Mouse (Mus musculus) gastrocnemius, postnatal 14 days (tissue): ENCODE data around the gene Prss12. TPM values are rescaled to one million over a fixed set of nuclear protein-coding genes. Genes with fewer than 3 reads are reported as not detected.
"Not testable (repeated sequence)": the region's sequence is repeated elsewhere in the genome, so short reads cannot be mapped to it uniquely, and the experiment has no call there.

ENCODE experiments used
- DNase-seq: peaks from one replicate; pipeline ENCODE4 v3.0.0; 2021; ENCODE audit warnings: mixed read lengths
- intact Hi-C: fragments of 180-260 bp; cut with DNase I; formaldehyde crosslinking; loops from one replicate; pipeline ENCODE4 v1.15.1; 2025; ENCODE audit warnings: low total_unique reads
- total RNA-seq, 2 experiments: library from RNA; stranded (reverse); gene quantifications; 2 replicates each; pipeline ENCODE4 v1.2.3; 2021

Prss12 gene
- total RNA-seq, 2 experiments from 2014 or later: 1.3 to 3.1 TPM

DNA sequence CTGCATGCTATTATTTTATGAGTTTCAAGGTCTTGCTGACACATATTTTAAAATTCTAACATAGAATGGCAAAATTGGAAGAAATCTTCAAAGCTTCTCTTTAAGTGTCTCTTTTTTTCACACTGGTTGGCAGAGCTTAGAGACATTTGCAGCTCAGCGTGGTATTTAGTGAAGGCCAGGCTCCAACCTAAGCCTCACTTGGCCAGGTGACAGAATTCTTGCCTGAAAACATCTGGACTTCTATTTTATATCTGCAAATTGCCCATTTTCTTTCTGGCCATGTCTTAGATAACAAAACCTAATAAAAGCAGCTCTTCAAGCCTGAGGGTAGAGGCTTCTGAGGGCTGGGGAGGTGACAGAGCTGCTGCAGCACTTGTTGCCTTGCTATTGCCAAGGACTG is 13.7 kb downstream of the Prss12 start:
- intact Hi-C loops: no loop called here

DNA sequence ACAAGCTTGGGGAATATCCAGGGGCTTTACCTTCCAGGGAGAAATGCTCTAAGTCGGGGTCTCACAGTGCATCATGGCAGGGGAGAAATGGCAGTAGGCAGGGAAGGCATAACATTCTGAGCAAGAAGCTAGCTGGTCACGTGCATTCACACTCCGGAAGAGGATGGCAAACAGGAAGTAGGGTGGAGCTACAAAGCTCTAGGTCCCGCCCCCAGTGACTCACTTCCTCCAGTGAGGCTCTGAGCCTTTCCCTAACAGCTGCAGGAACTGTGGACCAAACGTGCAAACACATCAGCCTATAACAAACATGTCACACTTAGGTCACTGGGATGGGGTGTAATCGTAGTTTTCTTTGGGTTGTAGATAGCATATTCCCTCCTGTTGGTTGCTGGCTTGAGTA is 15.6 kb downstream of the Prss12 start:
- DNase-seq: no peak
- intact Hi-C loops: no loop called here

More for the DNA sequence above, 13.7 kb downstream of the Prss12 start:
- no peak for DNase-seq

DNA sequence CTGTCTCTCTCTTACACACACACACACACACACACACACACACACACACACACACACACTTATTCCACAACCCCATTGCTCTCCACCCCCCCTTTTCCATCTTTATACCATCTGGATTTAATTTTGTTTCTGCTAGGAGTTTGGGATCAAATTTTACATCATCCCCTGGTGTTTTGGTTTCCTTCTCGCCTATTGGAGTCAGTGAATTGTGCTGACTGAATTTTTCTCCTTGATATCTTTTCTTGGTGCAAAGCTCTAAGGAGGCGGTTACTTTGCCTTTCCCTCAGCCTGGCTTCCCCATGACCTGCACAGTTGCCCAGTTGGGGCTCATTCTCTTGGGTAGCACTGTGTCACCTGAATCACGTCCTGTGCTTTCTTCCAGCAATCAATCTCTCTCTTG is 30.1 kb downstream of the Prss12 start:
- intact Hi-C loops: loop anchor here (5.0 kb wide), 1 partner anchor 80 kb away; no protein-coding TSS in a partner anchor

DNA sequence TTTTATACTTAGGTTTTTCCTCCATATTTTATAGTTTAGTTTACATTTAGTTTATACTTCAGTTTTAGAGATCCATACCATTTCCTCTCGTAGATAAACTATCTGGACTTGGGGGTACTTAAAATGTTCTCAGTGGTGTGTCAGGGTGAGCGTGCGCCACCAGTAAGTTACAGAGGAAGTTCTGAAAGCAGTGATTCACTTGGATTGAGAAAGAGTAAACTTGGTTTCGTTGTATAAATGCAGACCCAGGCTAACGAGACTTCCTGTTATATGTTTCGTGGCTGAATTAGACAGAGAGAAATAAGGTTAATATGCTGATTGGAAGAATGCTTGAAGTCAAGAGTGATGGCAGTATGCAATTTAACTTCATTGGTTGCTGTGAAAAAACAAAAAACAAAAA is 34.6 kb downstream of the Prss12 start:
- no peak for DNase-seq
- intact Hi-C loops: no loop called here

More for the DNA sequence above, 30.1 kb downstream of the Prss12 start:
- no peak for DNase-seq

DNA sequence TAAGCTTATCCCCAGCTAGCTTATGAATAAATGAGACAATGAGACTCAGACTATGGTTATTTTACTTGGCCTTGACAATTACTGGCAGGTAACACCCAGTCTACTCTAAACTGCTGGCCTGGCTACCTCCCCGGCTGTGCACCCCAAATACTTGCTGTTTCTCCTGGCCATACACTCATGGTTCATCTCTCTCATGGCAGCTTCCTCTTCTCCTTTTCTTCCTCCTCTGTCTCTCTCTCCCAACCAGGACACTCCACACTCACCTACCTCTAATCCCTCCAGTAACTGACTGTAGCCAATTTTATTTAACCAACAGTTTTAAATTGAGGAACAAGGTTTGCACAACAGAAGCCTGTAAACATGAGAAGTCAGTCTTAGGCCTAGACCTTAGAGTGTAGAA is 45.1 kb downstream of the Prss12 start:
- intact Hi-C loops: no loop called here
- DNase-seq: no peak

DNA sequence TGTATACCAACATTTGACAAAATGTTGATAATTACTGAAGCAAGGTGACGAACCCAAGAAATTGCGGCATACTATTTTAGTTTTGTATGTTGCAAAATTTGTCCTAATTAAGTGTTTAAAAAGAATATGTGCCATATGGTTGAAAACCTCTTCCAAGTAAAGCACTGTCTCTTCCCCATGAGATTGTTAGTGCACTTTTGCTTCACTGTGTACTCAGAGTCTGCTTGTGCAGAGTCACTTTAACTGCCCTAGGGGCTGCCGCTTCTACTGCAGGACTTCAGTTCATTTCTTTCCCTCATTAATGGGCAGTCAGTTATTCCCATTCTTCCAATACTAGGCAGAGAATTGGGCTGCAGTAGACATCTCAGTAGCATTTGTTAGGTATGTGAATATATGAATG is 46.5 kb downstream of the Prss12 start:
- intact Hi-C loops: no loop called here
- DNase-seq: no peak

DNA sequence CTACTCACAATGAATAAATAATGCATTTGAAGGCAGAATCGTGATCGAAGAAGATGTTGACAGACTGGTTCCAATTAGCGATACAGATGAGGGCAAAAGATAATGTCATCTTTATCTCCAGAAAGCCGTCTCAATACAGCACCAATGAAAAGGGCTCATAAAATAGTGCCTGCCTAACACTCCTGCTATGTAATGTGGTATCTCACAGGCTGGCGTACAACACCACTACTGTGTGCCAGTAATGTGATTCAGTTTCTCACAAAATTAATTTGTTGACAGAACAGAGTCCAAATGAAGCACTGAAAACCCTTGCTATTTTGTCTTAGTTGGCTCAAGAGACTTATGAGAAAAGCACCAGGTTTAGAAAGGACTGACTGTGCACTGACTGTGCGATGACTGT is 48.4 kb downstream of the Prss12 start:
- intact Hi-C loops: no loop called here

DNA sequence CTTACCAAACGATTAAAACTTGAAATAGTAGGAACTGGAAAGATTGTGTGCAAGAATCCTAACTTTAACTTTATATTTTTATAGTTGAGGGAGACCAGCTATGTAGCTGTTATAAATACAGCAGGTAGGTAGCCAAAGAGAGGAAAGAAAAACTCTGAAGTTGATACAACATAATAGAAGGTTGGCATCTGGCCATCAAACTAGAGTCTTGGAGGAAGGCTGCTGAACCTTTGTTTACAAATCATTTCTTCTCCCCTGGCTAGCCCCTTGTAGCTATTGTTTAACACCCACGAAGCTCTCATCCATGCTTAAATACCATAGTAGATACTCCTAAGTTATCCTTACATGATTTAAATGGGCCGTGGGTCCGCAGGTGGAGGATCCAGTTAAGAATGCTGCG is 52.1 kb downstream of the Prss12 start:
- intact Hi-C loops: no loop called here
- DNase-seq: no peak

More for the DNA sequence above, 48.4 kb downstream of the Prss12 start:
- no peak for DNase-seq

DNA sequence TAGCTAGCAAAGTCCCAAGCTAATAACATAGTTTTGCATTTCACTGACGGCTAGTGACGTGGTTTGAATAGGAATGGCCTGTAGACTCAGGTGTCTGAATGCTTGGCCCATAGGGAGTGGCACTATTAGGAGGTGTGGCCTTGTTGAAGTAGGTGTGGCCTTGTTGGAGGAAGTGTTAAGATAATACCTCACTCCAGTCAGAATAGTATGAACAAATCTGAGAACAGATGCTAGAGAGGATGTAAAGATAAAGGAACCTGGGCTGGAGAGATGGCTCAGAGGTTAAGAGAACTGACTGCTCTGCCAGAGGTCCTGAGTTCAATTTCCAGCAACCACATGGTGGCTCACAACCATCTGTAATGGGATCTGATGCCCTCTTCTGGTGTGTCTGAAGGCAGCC is 55.1 kb downstream of the Prss12 start:
- DNase-seq, intact Hi-C loops: not testable (repeated sequence)

DNA sequence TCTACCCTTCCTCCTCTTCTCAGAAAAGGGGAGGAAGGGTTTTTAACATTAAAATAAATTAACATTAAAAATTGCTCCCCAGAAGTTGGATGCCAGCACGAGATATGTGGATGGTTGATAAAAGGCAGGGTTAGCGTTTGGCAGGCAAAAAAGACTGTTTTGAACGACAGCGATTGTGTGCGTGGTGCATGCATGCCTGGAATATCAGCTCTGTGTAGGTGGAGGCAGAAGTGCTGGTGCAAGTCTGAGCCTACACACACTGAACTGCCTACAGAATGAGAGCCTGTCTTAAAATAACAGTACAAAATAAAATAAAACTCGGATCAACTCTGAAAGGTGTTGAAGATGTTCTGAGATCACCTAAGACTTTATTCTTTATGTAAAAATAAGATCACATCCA is 57.2 kb downstream of the Prss12 start:
- intact Hi-C loops: no loop called here
- DNase-seq: no peak

DNA sequence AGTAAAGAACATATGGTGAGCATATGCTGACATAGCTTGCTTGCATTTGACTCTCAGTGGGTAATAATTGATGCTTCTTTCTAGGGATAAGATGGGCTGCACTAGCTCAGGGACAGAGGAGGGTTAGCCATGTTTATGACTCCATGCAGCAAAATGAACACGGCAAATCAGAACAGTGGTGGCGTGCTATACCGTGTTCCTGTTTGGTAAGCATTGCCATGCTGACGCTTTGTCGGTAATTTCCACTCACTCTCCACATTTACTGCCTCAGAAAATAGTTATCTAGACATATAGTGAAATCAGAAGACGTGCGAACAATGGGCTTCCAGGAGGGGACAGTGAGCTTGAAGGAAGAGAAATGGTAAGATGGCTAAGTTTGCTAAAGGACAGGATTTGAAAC is 58.1 kb downstream of the Prss12 start:
- intact Hi-C loops: no loop called here
- no peak for DNase-seq

DNA sequence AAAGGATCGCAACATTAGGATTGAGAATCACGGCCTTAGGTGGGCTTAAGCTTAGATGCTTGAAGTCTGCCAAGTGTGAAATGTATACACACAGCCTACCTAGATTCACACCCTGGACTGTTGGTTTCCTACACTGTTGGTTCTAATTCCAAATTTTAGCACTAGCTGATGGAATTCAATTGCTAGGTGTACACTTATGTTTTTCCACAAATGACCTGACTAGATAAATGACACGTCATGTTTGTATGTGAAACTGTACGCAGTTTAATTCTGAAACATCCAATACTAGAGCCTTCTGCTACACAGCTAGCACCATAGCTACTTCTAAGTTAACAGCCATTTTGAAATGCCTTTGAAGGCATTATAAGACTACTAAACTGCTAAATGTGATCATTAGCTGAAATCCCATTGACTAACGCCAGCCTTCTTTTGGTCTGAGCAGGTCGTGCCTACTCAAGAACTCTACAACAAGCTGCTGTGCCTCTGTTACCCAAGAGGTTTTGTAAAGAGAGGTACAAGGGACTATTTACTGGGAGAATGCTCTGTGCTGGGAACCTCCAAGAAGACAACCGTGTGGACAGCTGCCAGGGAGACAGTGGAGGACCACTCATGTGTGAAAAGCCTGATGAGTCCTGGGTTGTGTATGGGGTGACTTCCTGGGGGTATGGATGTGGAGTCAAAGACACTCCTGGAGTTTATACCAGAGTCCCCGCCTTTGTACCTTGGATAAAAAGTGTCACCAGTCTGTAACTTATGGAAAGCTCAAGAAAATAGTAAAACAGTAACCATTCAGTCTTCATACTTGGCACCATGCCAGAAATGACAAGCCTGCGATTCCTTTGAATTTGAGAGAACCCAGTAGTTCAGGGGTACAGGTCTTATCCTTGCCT is 59.3 kb downstream of the Prss12 start:
- intact Hi-C loops: no loop called here
- DNase-seq: peak; percentile 11

DNA sequence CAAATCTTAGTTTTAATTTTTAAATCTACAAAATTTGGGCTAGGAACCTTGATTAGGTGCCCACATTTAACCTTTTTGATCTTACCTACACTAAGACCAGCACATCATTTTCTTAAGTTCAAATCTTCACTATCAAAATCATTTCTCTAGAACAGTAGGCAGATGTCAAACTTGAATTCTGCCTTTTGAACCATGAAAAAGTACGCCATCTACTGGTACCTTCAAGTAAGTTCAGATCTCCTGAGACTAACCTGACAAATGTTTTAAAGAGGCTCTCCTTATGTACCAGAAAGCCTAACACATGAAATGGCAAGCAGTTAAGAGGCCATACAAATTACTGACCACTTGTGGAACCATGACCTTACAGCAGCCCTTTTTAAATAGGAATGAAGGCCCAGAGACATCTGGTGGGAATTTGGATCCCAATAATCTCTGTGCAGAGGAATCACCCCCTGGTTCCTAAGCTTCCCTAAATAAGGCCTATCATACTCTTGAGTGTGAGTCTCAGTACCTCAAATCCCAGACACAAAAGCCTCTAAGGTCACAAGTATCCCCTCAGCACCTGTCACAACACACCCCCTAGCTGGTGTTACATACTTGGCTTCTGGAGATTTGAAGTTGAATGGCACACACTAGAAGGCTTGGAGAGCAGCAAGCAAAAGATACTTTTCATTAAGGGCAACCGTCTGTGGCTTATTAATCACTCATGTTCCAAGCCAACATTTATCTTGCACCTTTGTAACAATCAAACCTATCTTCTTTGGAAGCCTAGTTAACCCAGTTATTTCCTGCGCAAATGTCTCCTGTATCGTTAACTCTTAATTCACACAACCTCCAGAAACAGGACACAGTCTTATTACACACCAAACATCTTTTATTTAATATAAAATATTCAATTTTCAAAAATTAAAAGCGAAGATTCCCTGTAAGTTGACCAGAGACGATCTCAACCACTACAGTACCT is 60.3 kb downstream of the Prss12 start:
- no peak for DNase-seq
- intact Hi-C loops: no loop called here

DNA sequence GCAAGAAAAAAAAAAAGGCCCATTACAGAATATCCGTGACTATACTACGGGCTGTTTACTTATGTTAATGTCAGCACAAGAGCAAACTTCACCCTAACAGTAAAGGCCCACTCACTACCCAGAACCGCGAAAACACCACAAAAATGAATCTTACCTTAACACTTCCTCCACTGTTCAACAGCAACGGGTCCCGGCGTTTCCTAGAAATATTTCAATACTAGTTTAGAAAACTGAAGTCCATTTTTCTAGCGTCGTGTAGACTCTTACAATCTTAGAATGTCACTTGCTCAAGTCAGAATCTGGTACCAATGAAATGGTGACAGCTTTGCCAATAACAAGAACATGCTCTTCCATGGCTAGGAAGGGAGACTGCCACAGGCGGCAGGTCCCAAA is 60.9 kb downstream of the Prss12 start:
- no peak for DNase-seq
- intact Hi-C loops: no loop called here

DNA sequence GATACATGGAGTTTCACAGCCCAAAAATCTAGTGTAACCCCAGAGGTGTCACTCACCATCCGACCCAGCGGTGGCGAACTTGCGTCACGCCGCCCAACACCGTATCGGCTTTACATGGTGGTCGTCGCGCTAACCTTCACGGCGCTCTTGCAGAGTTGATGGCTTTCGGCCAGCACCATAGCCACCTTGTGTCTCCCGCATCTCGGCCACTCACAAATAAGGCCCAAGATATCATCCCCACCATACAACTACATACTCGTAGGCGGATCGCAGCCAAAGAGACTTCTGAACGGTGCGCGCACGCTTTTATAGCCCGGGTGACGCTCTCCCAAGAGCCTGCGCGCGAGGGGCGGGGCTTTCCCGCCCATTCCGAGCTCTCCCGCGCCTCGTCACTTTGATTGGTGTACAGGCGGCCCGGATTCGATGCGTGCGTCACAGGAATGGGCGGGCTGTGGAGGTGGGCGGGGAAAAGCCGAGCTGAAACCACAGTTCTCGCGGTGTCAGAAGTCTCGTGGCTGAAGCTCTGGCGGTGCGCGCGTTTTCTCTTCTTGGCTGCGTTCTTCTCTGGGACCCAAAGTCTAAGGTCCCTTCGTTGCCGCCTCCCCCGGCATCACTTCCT is 61.5 kb downstream of the Prss12 start:
- peak; percentile 100 for DNase-seq
- intact Hi-C loops: no loop called here

DNA sequence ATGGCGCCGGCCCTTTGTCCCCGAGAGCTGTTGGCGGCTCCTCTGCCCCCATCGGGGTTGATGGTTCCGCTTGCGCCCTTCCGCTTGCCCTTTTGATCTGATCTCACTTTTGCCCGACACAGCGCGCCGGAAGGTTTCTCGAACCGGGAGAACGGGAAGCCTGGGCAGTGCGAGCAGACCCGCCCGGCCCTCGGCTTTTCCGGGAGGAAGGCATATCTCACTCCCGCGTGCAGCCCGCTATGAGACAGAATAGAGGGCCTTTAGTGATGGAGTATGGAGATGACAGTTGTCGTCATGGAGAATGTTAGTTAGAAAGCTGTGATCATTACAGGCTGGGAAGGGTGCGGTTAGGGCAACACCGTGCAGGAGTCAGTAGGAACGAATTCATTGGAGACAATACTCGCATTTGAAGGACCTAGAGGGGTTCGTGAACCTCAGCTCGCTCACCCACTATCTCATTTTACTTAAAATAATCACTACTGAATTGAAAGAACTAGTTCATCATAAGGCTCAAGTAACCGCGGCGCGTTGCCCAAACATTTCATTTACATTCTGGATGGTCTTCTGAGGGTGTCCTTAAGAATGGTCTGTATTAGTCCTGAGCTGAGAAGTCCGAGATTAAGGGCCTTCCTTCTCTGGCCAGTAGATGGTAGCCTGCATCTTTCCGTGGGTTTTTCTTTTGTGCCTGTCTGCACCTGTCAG is 62.1 kb downstream of the Prss12 start:
- DNase-seq: no peak
- intact Hi-C loops: no loop called here

DNA sequence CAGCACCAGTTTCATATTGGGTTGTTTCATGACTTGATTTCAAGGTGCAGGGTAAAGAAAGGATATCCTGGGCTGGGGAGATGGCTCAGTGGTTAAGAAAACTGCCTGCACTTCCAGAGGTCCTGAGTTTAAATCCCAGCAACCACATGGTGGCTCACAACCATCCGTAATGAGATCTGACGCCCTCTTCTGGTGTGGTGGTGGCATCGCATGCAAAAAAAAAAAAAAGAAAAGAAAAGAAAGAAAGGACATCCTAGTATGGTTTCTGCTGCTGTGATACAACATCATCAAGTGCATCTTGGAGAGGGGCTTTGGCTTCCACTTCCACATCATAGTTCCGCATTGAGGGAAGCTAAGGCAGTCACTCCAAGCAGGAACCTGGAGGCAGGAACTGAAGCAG is 65.1 kb downstream of the Prss12 start:
- no peak for DNase-seq
- intact Hi-C loops: no loop called here

DNA sequence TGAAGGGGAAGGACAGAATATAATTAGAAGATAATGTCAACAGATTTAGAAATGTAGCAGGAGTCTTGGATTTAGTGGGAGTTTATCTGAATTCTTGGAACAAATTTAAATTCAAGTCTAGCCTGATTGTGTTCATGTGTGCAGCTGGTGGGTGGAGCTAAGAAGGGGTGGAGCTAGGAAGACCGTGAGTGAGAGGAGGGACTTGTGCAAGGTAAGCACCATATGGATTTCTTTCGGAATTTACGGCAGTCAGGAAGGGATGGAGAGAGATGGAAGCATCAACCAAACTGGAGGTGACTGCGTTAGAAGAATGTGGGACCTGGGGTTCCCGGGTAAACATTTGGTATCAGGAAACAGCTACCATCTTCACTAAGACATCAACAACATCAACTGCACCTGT is 68.2 kb downstream of the Prss12 start:
- DNase-seq: no peak
- intact Hi-C loops: no loop called here

DNA sequence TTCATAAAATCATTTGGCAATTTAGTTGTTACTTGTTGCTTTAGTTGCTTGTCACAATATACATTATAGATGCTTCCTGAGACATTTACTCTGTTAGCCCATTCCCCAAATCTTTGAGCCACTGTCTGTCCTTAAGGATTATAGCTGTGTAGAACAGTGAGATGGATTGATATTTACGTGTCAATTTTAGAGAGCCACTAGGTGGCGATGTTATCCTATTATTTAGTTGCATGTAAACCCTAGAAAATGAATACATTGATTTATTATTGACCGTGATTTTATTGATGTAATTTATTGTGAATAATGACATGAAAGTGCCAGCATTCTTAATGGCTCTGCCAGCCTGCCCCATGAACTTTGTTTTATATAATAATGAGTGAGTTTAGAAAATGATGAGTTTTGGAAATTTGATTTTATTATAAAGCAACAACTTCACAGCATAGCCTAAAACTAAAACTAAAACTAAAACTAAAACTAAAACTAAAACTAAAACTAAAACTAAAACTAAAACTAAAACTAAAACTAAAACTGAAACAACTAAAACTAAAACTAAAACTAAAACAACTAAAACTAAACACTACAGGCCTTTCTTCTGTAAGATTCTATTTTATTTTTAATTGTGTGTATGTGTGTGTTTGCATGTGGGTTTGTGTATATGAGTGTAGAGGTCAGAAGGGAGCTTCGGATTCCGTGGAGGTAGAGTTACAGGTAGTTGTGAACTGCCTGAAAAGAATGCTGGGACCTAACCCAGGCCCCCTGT is 69.1 kb downstream of the Prss12 start:
- intact Hi-C loops: no loop called here
- no peak for DNase-seq
